Mouse (Mus musculus): Measurements from ENCODE around the gene Aarsd1. TPM values are rescaled to one million over a fixed set of nuclear protein-coding genes. Genes with fewer than 3 reads are reported as not detected.
"Not testable (repeated sequence)": the region's sequence is repeated elsewhere in the genome, so short reads cannot be mapped to it uniquely, and the experiment has no call there.

Gene Aarsd1
- total RNA-seq, 2 experiments from 2014 or later, result 41.9 to 43.7 TPM

DNA sequence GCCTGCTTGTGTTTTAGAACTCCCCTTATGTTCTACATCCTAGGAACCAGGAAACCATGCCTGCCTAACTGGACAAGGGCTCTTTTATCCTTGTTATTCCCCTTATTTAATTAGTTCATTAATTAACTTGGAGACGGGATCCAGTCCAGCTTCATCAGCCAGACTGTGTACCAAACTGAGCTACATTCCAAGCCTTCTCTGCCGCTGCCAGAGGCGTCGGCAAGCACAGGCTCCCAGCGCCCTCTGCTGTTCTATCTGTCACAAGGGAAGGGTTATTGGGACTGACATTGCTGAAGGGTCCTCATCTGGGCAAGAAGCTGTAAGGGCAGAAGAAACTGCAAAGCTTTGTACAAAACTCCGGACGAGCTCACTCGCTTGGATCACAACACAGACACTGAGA lies 22.3 kb downstream of the Aarsd1 start:
- DNase-seq (ENCODE audit: low spot score in 2 of 2), result peak; percentile 76 to 92

DNA sequence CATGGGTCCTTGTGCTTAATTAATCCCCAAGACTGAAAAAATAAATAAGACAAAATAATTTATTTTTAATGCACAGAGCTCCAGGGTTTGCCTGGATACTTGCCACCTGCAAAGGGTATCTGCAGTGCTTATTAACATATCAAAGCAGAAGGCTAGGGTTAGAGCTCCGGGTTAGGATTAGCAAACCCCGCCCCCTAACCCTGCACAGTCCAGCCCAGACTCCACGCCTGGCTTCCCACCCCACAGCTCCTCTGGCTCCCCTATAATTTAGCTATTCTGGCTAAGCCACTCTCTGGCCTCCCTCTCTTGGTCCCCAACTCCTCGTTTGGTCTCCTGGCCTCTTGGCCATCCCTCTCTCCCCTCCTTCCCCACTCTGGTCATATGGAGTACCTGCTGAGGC lies 35.6 kb downstream of the Aarsd1 start:
- no peak for DNase-seq (ENCODE audit: low spot score in 2 of 2)

DNA sequence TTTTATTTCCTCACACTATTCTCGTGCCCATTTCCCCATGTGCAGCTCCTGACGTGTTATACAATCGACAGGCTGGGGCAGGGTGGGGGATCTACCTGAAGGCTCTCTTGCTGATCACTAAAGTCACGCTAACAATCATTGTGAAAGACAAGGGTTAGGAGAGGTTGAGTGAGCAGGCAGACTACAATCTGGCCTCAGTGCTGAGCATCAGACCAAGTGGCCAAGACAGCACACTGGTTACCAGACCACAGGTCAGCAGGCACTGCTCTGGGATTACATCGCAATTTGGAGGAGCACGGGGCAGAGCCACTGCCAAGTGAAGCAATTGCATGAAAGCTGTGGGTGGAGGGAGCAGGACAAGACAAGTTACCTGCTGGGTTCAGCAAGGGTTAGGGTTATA lies 38.5 kb downstream of the Aarsd1 start:
- no peak for DNase-seq (ENCODE audit: low spot score in 2 of 2)

DNA sequence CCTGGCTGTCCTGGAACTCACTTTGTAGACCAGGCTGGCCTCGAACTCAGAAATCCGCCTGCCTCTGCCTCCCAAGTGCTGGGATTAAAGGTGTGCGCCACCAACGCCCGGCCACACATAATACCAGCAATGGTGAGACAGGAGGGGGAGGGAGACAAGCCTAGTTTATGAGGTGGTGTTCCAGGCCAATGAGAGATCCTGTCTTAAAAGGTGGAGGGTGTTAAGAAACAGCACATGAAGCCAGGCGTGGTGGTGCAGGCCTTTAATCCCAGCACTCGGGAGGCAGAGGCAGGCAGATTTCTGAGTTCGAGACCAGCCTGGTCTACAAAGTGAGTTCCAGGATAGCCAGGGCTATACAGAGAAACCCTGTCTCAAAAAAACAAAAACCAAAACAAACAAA lies 39.2 kb downstream of the Aarsd1 start:
- DNase-seq (ENCODE audit: low spot score in 2 of 2), result not testable (repeated sequence)

DNA sequence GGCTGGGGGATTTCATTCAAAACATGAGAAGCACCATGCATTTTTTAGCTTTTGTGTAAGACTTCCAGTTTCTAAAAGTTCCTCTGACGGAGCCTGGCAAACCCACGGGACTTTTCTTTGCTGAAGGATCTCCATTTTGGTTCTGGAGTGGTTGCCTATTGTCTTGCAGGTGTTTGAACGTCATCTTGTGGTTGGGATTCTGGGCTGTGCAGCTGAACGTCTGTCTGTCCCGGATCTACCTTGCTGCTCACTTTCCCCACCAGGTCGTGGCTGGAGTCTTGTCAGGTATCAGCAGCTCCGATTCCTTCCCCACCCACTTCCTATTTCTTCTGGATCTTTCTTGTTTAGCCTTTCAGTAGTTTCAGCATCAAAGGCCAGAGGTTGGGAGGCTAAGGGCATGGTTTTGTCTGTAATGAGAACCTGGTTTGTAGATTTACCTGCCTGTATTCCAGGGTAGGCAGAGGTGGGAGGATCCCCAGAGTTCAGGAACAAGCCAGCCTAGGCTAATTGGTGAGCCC lies 42.9 kb downstream of the Aarsd1 start:
- no peak for DNase-seq (ENCODE audit: low spot score in 2 of 2)

DNA sequence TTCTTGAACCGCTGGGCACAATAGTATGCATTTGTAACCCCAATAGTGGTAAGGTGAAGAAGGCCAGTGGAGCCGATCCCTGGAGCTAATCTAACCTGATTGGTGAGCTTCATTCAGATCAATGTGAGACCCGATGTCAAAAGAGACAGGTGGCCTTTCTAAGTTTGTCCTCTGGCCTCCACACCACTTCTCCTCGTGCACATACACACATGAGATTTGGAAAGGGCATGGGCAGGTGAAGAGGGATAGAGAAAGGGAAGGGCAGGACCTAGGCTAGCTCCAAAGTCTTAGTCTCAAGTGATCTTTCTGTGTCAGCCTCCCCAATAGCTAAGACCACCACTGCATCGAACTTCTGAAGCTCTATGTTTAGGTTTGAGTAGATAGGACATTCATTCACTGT lies 47.3 kb downstream of the Aarsd1 start:
- no peak for DNase-seq (ENCODE audit: low spot score in 2 of 2)

DNA sequence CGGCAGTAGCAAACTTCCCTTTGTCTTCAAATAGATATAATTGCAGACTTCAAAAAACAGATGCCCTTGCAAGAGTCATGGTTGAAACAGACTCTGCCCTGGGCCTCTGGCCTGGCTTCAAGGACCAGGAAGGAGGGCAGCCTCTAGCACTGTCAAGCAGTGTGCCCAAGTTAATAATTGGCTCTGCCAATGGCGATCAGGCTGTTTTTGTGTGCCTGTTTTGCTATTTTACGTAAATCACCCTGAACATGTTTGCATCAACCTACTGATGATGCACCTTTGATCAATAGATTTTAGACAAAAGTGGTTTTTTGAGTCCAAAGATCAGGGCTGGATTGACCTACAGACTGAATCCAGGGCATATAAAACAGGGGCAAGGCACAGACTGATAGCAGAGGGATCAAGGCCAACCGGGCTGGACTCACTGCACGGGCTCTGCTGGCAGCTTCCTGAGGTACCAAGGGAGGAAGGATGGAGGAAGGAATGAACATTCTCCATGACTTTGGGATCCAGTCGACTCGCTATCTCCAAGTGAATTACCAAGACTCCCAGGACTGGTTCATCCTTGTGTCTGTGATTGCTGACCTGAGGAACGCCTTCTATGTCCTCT lies 50.0 kb downstream of the Aarsd1 start, which contains the start of gene G6pc:
Gene G6pc (plus strand): TSS at position 236 of the 610 bp plus-strand sequence.
- DNase-seq (ENCODE audit: low spot score in 2 of 2), result no peak

DNA sequence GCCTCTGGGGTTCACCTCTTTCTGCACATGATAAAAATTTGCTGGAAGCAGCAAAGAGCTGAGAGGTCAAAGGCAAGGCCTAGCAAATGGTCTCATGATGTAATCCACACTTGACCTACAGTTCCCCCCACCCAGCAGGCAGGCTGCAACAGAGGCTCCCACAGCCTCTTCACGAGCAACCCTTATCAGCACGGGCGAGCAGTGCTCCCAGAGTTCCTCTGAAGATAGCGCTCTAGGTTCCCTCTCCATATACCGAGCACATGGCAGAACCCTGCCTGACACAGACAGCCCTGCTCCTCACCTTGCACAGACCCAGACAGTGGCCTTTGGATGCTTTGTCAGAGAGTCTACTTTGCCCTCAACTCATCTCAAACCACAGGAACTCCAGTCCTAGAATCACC lies 52.9 kb downstream of the Aarsd1 start:
- DNase-seq (ENCODE audit: low spot score in 2 of 2), result no peak

DNA sequence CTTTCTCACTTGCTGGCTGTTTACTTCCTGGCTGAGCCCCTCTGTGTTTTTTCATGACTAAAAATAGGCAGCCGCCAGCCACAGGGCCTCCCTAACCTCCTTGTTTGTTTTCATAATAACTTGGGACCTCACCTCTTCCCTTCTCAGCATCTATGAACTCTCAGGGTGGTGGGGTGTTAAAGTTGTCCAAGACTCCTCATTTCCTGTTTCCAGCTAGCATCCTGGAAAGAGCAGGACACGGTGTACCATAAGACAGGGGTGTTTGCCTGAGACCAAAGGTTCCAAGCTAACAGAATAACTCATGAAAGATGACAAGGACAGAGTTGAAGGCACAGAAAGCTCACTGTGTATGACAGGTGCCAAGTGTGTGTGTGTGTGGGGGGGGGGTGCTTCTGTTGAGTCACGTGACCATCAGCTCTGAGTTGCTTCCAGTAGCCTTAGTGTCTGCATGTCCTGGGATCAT lies 56.7 kb downstream of the Aarsd1 start:
- DNase-seq (ENCODE audit: low spot score in 2 of 2), result no peak

DNA sequence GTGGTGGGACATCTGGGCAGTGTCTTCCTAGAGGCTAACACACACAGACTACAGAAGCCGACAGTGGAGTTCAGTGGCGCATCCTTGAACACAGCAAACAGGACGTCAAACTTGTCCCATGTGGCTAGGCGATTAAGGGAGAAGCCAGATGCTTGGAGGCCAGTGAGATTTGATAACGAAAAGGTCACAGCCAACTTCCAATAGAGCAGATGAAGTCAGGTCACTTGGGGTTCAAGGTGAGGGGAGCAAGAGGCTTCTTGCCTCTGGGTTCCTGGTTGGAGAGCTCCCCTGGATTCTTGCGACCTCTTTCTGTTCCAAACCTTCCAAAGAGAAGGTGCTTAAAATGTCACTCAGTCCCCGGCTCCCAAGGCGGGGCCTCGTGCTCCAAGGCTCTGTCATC lies 57.6 kb downstream of the Aarsd1 start:
- DNase-seq (ENCODE audit: low spot score in 2 of 2), result no peak

DNA sequence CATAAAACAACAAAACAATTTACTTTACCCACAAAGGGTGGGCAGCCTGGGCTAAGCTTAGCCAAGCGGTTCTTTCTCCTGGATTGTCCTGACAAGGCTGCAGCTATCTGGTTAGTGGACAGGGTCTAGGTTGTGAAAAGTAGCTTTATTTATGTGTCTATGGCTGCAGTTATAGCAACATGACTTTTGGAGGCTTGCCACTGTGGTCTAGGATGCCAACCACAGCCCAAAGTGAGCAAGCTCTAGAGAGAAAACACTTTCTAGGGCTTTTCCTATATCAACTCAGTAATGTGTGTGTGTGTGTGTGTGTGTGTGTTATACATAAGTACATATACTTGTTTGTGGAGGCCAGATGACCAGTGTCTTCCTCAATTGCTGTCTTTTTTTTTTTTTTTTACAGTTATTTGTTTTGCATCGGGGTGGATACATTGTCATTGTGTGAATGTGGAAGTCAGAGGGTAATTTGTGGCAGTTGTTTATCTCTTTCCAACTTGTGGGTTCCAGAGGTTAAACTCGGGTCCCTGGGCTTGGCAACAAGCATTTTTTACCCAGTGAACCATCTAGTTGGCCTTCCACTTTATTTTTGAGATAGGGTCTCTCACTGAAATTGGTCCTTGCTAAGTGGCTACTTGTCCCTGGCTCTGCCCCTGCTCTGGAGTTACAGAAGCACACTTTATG lies 59.8 kb downstream of the Aarsd1 start:
- no peak for DNase-seq (ENCODE audit: low spot score in 2 of 2)

Small RNA genes lying within 50 kb of the gene (microRNA-seq; reads per million reads assigned to microRNA genes)
- gene Mir6929, result 0 to 1.8 reads per million in 2 experiments

Other genes with a start within 250 kb of the Aarsd1 start
- gene Cntnap1, start 247.1 kb downstream of the Aarsd1 start, total RNA-seq (2021), result 100 to 1,000 TPM; 137 to 149 TPM
- 10 to 100 TPM; 14.2 to 16.1 TPM for gene Plekhh3, start 246.3 kb downstream of the Aarsd1 start, total RNA-seq (2021)
- gene Ccr10, start 242.2 kb downstream of the Aarsd1 start, total RNA-seq (2021), result under 1 TPM in 1 of 2 experiments, not detected in 1; 0.18 TPM
- gene Ezh1, start 191.2 kb downstream of the Aarsd1 start, total RNA-seq (2021), result 10 to 100 TPM; 38.2 to 40.0 TPM
- gene Ramp2, start 171.6 kb downstream of the Aarsd1 start, total RNA-seq (2021), result 10 to 100 TPM; 74.0 to 75.7 TPM
- 10 to 100 TPM; 72.3 to 80.9 TPM for gene Vps25, start 163.9 kb downstream of the Aarsd1 start, total RNA-seq (2021)
- gene Wnk4, start 157.0 kb downstream of the Aarsd1 start, total RNA-seq (2021), result 1 to 10 TPM; 6.9 to 9.4 TPM
- gene Cntd1, start 138.6 kb downstream of the Aarsd1 start, total RNA-seq (2021), result under 1 TPM; 0.33 to 0.46 TPM
- 10 to 100 TPM; 82.2 to 93.7 TPM for gene Coa3, start 138.5 kb downstream of the Aarsd1 start, total RNA-seq (2021)
- gene Becn1, start 115.3 kb downstream of the Aarsd1 start, total RNA-seq (2021), result 100 to 1,000 TPM; 182 to 185 TPM
- gene Psme3, start 101.4 kb downstream of the Aarsd1 start, total RNA-seq (2021), result 100 to 1,000 TPM; 103 to 114 TPM
- gene Aoc2, start 92.6 kb downstream of the Aarsd1 start, total RNA-seq (2021), result 1 to 10 TPM; 4.8 to 5.4 TPM
- gene Aoc3, start 87.0 kb downstream of the Aarsd1 start, total RNA-seq (2021), result 1 to 10 TPM; 1.6 to 2.7 TPM
- under 1 TPM in 1 of 2 experiments, not detected in 1; 0.14 TPM for gene G6pc, start 50.1 kb downstream of the Aarsd1 start, total RNA-seq (2021)
- gene Gm27029, start 7.2 kb upstream of the Aarsd1 start, total RNA-seq (2021), result 1 to 10 TPM; 4.8 to 5.7 TPM
- gene Rundc1, start 7.5 kb upstream of the Aarsd1 start, total RNA-seq (2021), result 10 to 100 TPM; 29.7 to 30.1 TPM
- gene Ptges3l, start 7.7 kb upstream of the Aarsd1 start, total RNA-seq (2021), result 1 to 10 TPM; 3.2 to 4.8 TPM
- 10 to 100 TPM; 45.9 to 49.9 TPM for gene Rpl27, start 24.7 kb upstream of the Aarsd1 start, total RNA-seq (2021)
- 1 to 10 TPM; 2.6 to 3.1 TPM for gene Ifi35, start 30.8 kb upstream of the Aarsd1 start, total RNA-seq (2021)
- 100 to 1,000 TPM; 210 to 231 TPM for gene Rnd2, start 47.4 kb upstream of the Aarsd1 start, total RNA-seq (2021)
- gene Vat1, start 48.6 kb upstream of the Aarsd1 start, total RNA-seq (2021), result 10 to 100 TPM; 53.0 to 64.9 TPM
- 1 to 10 TPM; 1.3 to 3.2 TPM for gene Brca1, start 134.3 kb upstream of the Aarsd1 start, total RNA-seq (2021)
- gene Nbr1, start 134.5 kb upstream of the Aarsd1 start, total RNA-seq (2021), result 100 to 1,000 TPM; 122 to 177 TPM
- gene Tmem106a, start 164.6 kb upstream of the Aarsd1 start, total RNA-seq (2021), result 1 to 10 TPM; 2.0 to 4.1 TPM
- gene Gm11634, start 181.6 kb upstream of the Aarsd1 start, total RNA-seq (2021), result not detected
- 1 to 10 TPM; 4.7 to 6.3 TPM for gene Rdm1, start 209.6 kb upstream of the Aarsd1 start, total RNA-seq (2021)
- 10 to 100 TPM; 12.6 to 14.2 TPM for gene Arl4d, start 247.9 kb upstream of the Aarsd1 start, total RNA-seq (2021)